Mouse (Mus musculus) MN1 (cell line): Measurements from ENCODE around the gene Atg7.
"Not testable (repeated sequence)": the region's sequence is repeated elsewhere in the genome, so short reads cannot be mapped to it uniquely, and the experiment has no call there.

ENCODE experiments used
- DNase-seq: peaks from one replicate; pipeline ENCODE4 v3.0.0-alpha.2; 2016; ENCODE audit warnings: low spot score

Atg7 gene

GRCm38 (mm10) chr6:114882675-114883074 is 239.8 kb downstream of the Atg7 start:
- no peak for DNase-seq

GRCm38 (mm10) chr6:114883261-114883740 is 240.4 kb downstream of the Atg7 start:
- peak; percentile 66 for DNase-seq

- DNase-seq = no peak
Measured at GRCm38 (mm10) chr6:114885129-114885528, 242.2 kb downstream of the Atg7 start.

- no peak for DNase-seq
Measured at GRCm38 (mm10) chr6:114886012-114886411, 243.1 kb downstream of the Atg7 start.

GRCm38 (mm10) chr6:114886504-114887361 is 243.8 kb downstream of the Atg7 start:
- DNase-seq = no peak

- no peak for DNase-seq
Measured at GRCm38 (mm10) chr6:114888922-114889321, 246.0 kb downstream of the Atg7 start.

GRCm38 (mm10) chr6:114889971-114890370 is 247.1 kb downstream of the Atg7 start:
- not testable (repeated sequence) for DNase-seq

GRCm38 (mm10) chr6:114890411-114891115 is 247.7 kb downstream of the Atg7 start:
- no peak for DNase-seq

GRCm38 (mm10) chr6:114891272-114891671 is 248.4 kb downstream of the Atg7 start:
- DNase-seq = no peak

- no peak for DNase-seq
Measured at GRCm38 (mm10) chr6:114891771-114892170, 248.9 kb downstream of the Atg7 start.

GRCm38 (mm10) chr6:114892363-114892762 is 249.5 kb downstream of the Atg7 start:
- no peak for DNase-seq

GRCm38 (mm10) chr6:114893427-114894209 is 250.7 kb downstream of the Atg7 start:
- DNase-seq = no peak

GRCm38 (mm10) chr6:114894548-114895106 is 251.7 kb downstream of the Atg7 start:
- no peak for DNase-seq

- DNase-seq = no peak
Measured at GRCm38 (mm10) chr6:114895191-114895590, 252.3 kb downstream of the Atg7 start.

- DNase-seq = no peak
Measured at GRCm38 (mm10) chr6:114896281-114896680, 253.4 kb downstream of the Atg7 start.

GRCm38 (mm10) chr6:114898949-114899348 is 256.1 kb downstream of the Atg7 start:
- DNase-seq = no peak

- DNase-seq = no peak
Measured at GRCm38 (mm10) chr6:114899652-114900051, 256.8 kb downstream of the Atg7 start.

GRCm38 (mm10) chr6:114900194-114900593 is 257.3 kb downstream of the Atg7 start:
- no peak for DNase-seq

GRCm38 (mm10) chr6:114901321-114901824 is 258.5 kb downstream of the Atg7 start:
- no peak for DNase-seq

- DNase-seq = no peak
Measured at GRCm38 (mm10) chr6:114901921-114902320, 259.0 kb downstream of the Atg7 start.

- peak; percentile 20 for DNase-seq
Measured at GRCm38 (mm10) chr6:114904233-114904632, 261.3 kb downstream of the Atg7 start.

- no peak for DNase-seq
Measured at GRCm38 (mm10) chr6:114904818-114905217, 261.9 kb downstream of the Atg7 start.
